Mouse (Mus musculus): Measurements from ENCODE around the gene Cxxc4. TPM values are rescaled to one million over a fixed set of nuclear protein-coding genes. Genes with fewer than 3 reads are reported as not detected.

Cxxc4 gene
- polyA plus RNA-seq (2014; fragmentation: Illumina TruSeq; extraction: RNeasy Lipid Tissue Mini Kit (QIAGEN cat#74804); ENCODE audit: low read depth, low replicate concordance) = 0.97 TPM

GRCm38 (mm10) chr3:134236414-134237112, at the start of gene Cxxc4:
Gene Cxxc4 (plus strand): TSS chr3:134236484.

